Mouse (Mus musculus) liver, embryonic 12.5 days (tissue): ENCODE results near the gene Grip2. TPM values are rescaled to one million over a fixed set of nuclear protein-coding genes. Genes with fewer than 3 reads are reported as not detected.

Experiments
- ATAC-seq: fragments of 200-750 bp; cut with Nextera tagmentation; 2 replicates; pipeline ENCODE4 v1.8.0; 2017; ENCODE audit warnings: moderate number of reproducible peaks, mild to moderate bottlenecking, moderate library complexity
- H3K27ac ChIP-seq: fragments of 300-500 bp; sonication (generic); 2 replicates; pipeline ENCODE4 v1.5.1; 2016; ENCODE audit warnings: mild to moderate bottlenecking
- H3K27me3 ChIP-seq: fragments of 300-500 bp; sonication (generic); replicated peaks from 2 replicates; pipeline ENCODE4 v1.6.1; 2016; ENCODE audit warnings: mild to moderate bottlenecking, moderate library complexity
- H3K36me3 ChIP-seq: fragments of 300-500 bp; sonication (generic); 2 replicates; pipeline ENCODE4 v1.6.1; 2016; ENCODE audit warnings: mild to moderate bottlenecking, moderate library complexity
- H3K4me1 ChIP-seq: fragments of 300-500 bp; sonication (generic); 2 replicates; pipeline ENCODE4 v1.6.1; 2016
- H3K4me2 ChIP-seq: fragments of 300-500 bp; sonication (generic); 2 replicates; pipeline ENCODE4 v1.6.1; 2016; ENCODE audit warnings: mild to moderate bottlenecking, moderate library complexity
- H3K4me3 ChIP-seq: fragments of 300-500 bp; sonication (generic); 2 replicates; pipeline ENCODE4 v1.5.1; 2016; ENCODE audit warnings: mild to moderate bottlenecking, moderate library complexity
- H3K9ac ChIP-seq: fragments of 300-500 bp; sonication (generic); 2 replicates; pipeline ENCODE4 v1.6.1; 2016; ENCODE audit warnings: mild to moderate bottlenecking, moderate library complexity
- H3K9me3 ChIP-seq: fragments of 300-500 bp; sonication (generic); replicated peaks from 2 replicates; pipeline ENCODE4 v1.6.1; 2016; ENCODE audit warnings: mild to moderate bottlenecking, moderate library complexity
- WGBS: fragments of 180-500 bp; shearing (Covaris S2); methylation state at CpG from one replicate; pipeline ENCODE4 v1.1.7; 2016; ENCODE audit not compliant: insufficient replicate concordance; 5-methylcytosine and 5-hydroxymethylcytosine counted together
- polyA plus RNA-seq: library from polyadenylated mRNA; unstranded; fragments of >200 nt; fragmentation: Nextera tagmentation; extraction: Ambion mirVana; gene quantifications from 2 replicates; pipeline ENCODE4 v1.2.1, GENCODE M21; 2016

Grip2 gene
- polyA plus RNA-seq, 1 experiment from 2014 or later, result 0.05 TPM

GRCm38 (mm10) chr6:91712097-91712854 is 114.8 kb downstream of the Grip2 start:
- 23% methylated on average over 4 of the region's 4 CpGs for WGBS
- Histone ChIP-seq H3K36me3 (peaks cover 43% of the 10 kb centered on the region), H3K4me1 (peaks cover 39% of the 10 kb centered on the region), H3K9ac (no peak overlapping the region), H3K27ac (peak overlapping the region; percentile 74), H3K4me2 (0 out of 2 replicates have a peak overlapping the region, but pooled peaks have one; percentile 24), H3K4me3 (no peak overlapping the region), H3K9me3 (no peaks in the 10 kb centered on the region), H3K27me3 (no peaks in the 10 kb centered on the region)
- peak; percentile 58 for ATAC-seq

Other genes with a start within 250 kb of the Grip2 start
- gene Slc6a6, start 143.2 kb downstream of the Grip2 start, polyA plus RNA-seq, result 22.1 and 24.9 TPM in 2 replicates
- gene Ccdc174, start 50.8 kb upstream of the Grip2 start, polyA plus RNA-seq, result 18.6 and 20.0 TPM in 2 replicates
- gene 4930590J08Rik, start 75.6 kb upstream of the Grip2 start, polyA plus RNA-seq, result 0.10 and 0.26 TPM in 2 replicates
- gene Fgd5, start 151.6 kb upstream of the Grip2 start, polyA plus RNA-seq, result 5.9 and 6.0 TPM in 2 replicates